ENCODE assay signal across 10 mouse cellular contexts in genomic region chr7:135597604-135598289, GRCm38 (mm10).
DNase-seq lines count a peak whose midpoint lies in the region; ATAC-seq and TF ChIP-seq lines count a peak whose summit lies in the region.
"Had no signal": no experiment of that assay in that cellular context is flagged by ENCODE, and none has a peak within 500 bp of the region (broad histone marks: within the 10 kb centered on the region; RNA-seq: fewer than 3 reads in every experiment).

No protein-coding gene starts in this region.

- TF ChIP-seq EP300 in stomach, postnatal 0 days (optimal IDR thresholded peaks at IDR 0.05), result no peak

- H3K36me3 ChIP-seq in midbrain, embryonic 11.5 days (ENCODE audit: control insufficient read depth, insufficient read depth, low read length), result no peaks in the 10 kb centered on the region
- no peaks in the 10 kb centered on the region for H3K36me3 ChIP-seq in midbrain, postnatal 0 days (ENCODE audit: insufficient read depth, low read length)
- no peaks in the 10 kb centered on the region for H3K36me3 ChIP-seq in heart, embryonic 12.5 days
- H3K36me3 ChIP-seq in liver, adult 2 months (ENCODE audit: control insufficient read depth, insufficient read depth, low read length), result no peaks in the 10 kb centered on the region
- no peaks in the 10 kb centered on the region for H3K36me3 ChIP-seq in stomach, postnatal 0 days (ENCODE audit: control insufficient read depth, insufficient read depth, low read length)
- no peaks in the 10 kb centered on the region for H3K36me3 ChIP-seq in forebrain, embryonic 11.5 days (ENCODE audit: control insufficient read depth, insufficient read depth, low read length)

- no peak overlapping the region for H3K4me2 ChIP-seq in midbrain, embryonic 11.5 days
- no peak overlapping the region for H3K4me2 ChIP-seq in midbrain, postnatal 0 days (ENCODE audit: low read depth, low read length, poor library complexity, severe bottlenecking)
- H3K4me2 ChIP-seq in heart, embryonic 12.5 days, result no peak overlapping the region
- no peak overlapping the region for H3K4me2 ChIP-seq in stomach, postnatal 0 days (replicated peaks; ENCODE audit: low read depth)
- no peak overlapping the region for H3K4me2 ChIP-seq in forebrain, embryonic 11.5 days (ENCODE audit: low read depth, low read length, severe bottlenecking)

- H3K4me1 ChIP-seq in midbrain, embryonic 11.5 days (ENCODE audit: control insufficient read depth, insufficient read depth, low read length), result no peaks in the 10 kb centered on the region
- peaks cover 9% of the 10 kb centered on the region; the same call in 1 of the 2 replicates for H3K4me1 ChIP-seq in midbrain, postnatal 0 days (ENCODE audit: insufficient read depth, low read length)
- H3K4me1 ChIP-seq in heart, embryonic 12.5 days (replicated peaks), result peaks cover 50% of the 10 kb centered on the region
- H3K4me1 ChIP-seq in liver, adult 2 months (ENCODE audit: control insufficient read depth, insufficient read depth, low read length), result peaks cover 6% of the 10 kb centered on the region; the same call in 1 of the 2 replicates
- no peaks in the 10 kb centered on the region for H3K4me1 ChIP-seq in stomach, postnatal 0 days (replicated peaks; ENCODE audit: control insufficient read depth, insufficient read depth)
- no peaks in the 10 kb centered on the region for H3K4me1 ChIP-seq in forebrain, embryonic 11.5 days (replicated peaks; ENCODE audit: control insufficient read depth, insufficient read depth, low read length)

- H3K27me3 ChIP-seq in midbrain, embryonic 11.5 days (ENCODE audit: control insufficient read depth, insufficient read depth, low read length), result no peaks in the 10 kb centered on the region
- no peaks in the 10 kb centered on the region for H3K27me3 ChIP-seq in midbrain, postnatal 0 days (ENCODE audit: insufficient read depth, low read length)
- H3K27me3 ChIP-seq in heart, embryonic 12.5 days (replicated peaks), result peaks cover 13% of the 10 kb centered on the region
- no peaks in the 10 kb centered on the region for H3K27me3 ChIP-seq in liver, adult 2 months (ENCODE audit: control insufficient read depth, insufficient read depth, low read length)
- no peaks in the 10 kb centered on the region for H3K27me3 ChIP-seq in stomach, postnatal 0 days (ENCODE audit: control insufficient read depth, insufficient read depth, low read length)
- H3K27me3 ChIP-seq in forebrain, embryonic 11.5 days (ENCODE audit: control insufficient read depth, insufficient read depth, low read length), result no peaks in the 10 kb centered on the region

- TF ChIP-seq CTCF in midbrain, postnatal 0 days (IDR thresholded peaks at IDR 0.05), result no peak
- TF ChIP-seq CTCF in liver, adult 2 months (IDR thresholded peaks at IDR 0.05; ENCODE audit: low read depth, low read length), result no peak
- TF ChIP-seq CTCF in stomach, postnatal 0 days (IDR thresholded peaks at IDR 0.05; ENCODE audit: low read depth), result no peak

- WGBS in midbrain, embryonic 11.5 days, result 67% methylated on average over 12 of the region's 12 CpGs
- WGBS in midbrain, postnatal 0 days, result 66% methylated on average over 12 of the region's 12 CpGs
- 37% methylated on average over 12 of the region's 12 CpGs for WGBS in heart, embryonic 12.5 days
- 47% methylated on average over 12 of the region's 12 CpGs for WGBS in liver, adult 2 months
- 53% methylated on average over 12 of the region's 12 CpGs for WGBS in stomach, postnatal 0 days
- WGBS in forebrain, embryonic 11.5 days, result 66% methylated on average over 12 of the region's 12 CpGs

- H3K27ac ChIP-seq in midbrain, embryonic 11.5 days (ENCODE audit: low read depth, low read length), result no peak overlapping the region
- H3K27ac ChIP-seq in midbrain, postnatal 0 days (ENCODE audit: low read depth, low read length), result no peak overlapping the region
- H3K27ac ChIP-seq in heart, embryonic 12.5 days (ENCODE audit: poor library complexity, severe bottlenecking), result peak overlapping the region; percentile 44; the same call in 1 of the 2 replicates
- peak overlapping the region; percentile 15 for H3K27ac ChIP-seq in liver, adult 2 months (replicated peaks; ENCODE audit: insufficient read depth, low read depth, low read length)
- H3K27ac ChIP-seq in stomach, postnatal 0 days (replicated peaks), result no peak overlapping the region
- no peak overlapping the region for H3K27ac ChIP-seq in forebrain, embryonic 11.5 days (ENCODE audit: low read depth, low read length)

- H3K9me3 ChIP-seq in midbrain, embryonic 11.5 days (ENCODE audit: control insufficient read depth, low read length), result no peaks in the 10 kb centered on the region
- H3K9me3 ChIP-seq in midbrain, postnatal 0 days (ENCODE audit: low read length), result no peaks in the 10 kb centered on the region
- H3K9me3 ChIP-seq in heart, embryonic 12.5 days (replicated peaks), result no peaks in the 10 kb centered on the region
- no peaks in the 10 kb centered on the region for H3K9me3 ChIP-seq in stomach, postnatal 0 days (ENCODE audit: control insufficient read depth, low read length)
- no peaks in the 10 kb centered on the region for H3K9me3 ChIP-seq in forebrain, embryonic 11.5 days (ENCODE audit: control insufficient read depth, low read length)

- H3K4me3 ChIP-seq in midbrain, embryonic 11.5 days (ENCODE audit: low read depth, low read length), result no peak overlapping the region
- H3K4me3 ChIP-seq in midbrain, postnatal 0 days (ENCODE audit: low read depth, low read length), result no peak overlapping the region
- H3K4me3 ChIP-seq in heart, embryonic 12.5 days, result no peak overlapping the region
- no peak overlapping the region for H3K4me3 ChIP-seq in liver, adult 2 months (ENCODE audit: insufficient read depth, low read depth, low read length)
- no peak overlapping the region for H3K4me3 ChIP-seq in stomach, postnatal 0 days (ENCODE audit: low read depth, low read length)
- no peak overlapping the region for H3K4me3 ChIP-seq in forebrain, embryonic 11.5 days (ENCODE audit: low read depth, low read length)

- TF ChIP-seq POLR2A in liver, adult 2 months (IDR thresholded peaks at IDR 0.05; ENCODE audit: extremely low read depth, insufficient read depth, low read length), result no peak

- no peaks in the 10 kb centered on the region for H3K79me2 ChIP-seq in liver, adult 2 months (ENCODE audit: control insufficient read depth, insufficient read depth, low read length)

- no peak overlapping the region for H3K9ac ChIP-seq in midbrain, embryonic 11.5 days (ENCODE audit: low read length)
- no peak overlapping the region for H3K9ac ChIP-seq in midbrain, postnatal 0 days (replicated peaks; ENCODE audit: low read length, poor library complexity, severe bottlenecking)
- H3K9ac ChIP-seq in heart, embryonic 12.5 days, result no peak overlapping the region
- no peak overlapping the region for H3K9ac ChIP-seq in liver, adult 2 months (ENCODE audit: low read depth, low read length)
- H3K9ac ChIP-seq in stomach, postnatal 0 days (ENCODE audit: low read length), result no peak overlapping the region
- H3K9ac ChIP-seq in forebrain, embryonic 11.5 days (ENCODE audit: low read length), result no peak overlapping the region

- DNase-seq in midbrain, embryonic 11.5 days (ENCODE audit: low spot score, missing footprints), result peak; percentile 77
- no peak for DNase-seq in midbrain, postnatal 0 days (ENCODE audit: low spot score)
- DNase-seq in liver, adult 2 months (ENCODE audit: extremely low read depth, low read depth, low spot score), result no peak
- no peak for DNase-seq in stomach, postnatal 0 days (ENCODE audit: low spot score)
- DNase-seq in embryo, embryonic 11 days, result no peak
- DNase-seq in forebrain, embryonic 11.5 days (ENCODE audit: low spot score), result no peak
- no peak for DNase-seq in urinary bladder, postnatal 10 days (ENCODE audit: low spot score)
- DNase-seq: cerebellum, adult 11-12 months; right cerebral cortex, postnatal 25 days had no signal

- no peak for ATAC-seq in midbrain, embryonic 11.5 days (ENCODE audit: low FRiP score)
- ATAC-seq in midbrain, postnatal 0 days (ENCODE audit: low FRiP score), result no peak
- no peak for ATAC-seq in heart, embryonic 12.5 days (ENCODE audit: insufficient number of reproducible peaks, low FRiP score)
- 0 out of 2 replicates have a peak, but pooled peaks have one; percentile 29 for ATAC-seq in stomach, postnatal 0 days (ENCODE audit: low FRiP score, low TSS enrichment)
- ATAC-seq in forebrain, embryonic 11.5 days (replicated peaks; ENCODE audit: low FRiP score), result no peak

Comparison
In these comparisons a context has a peak if more than half of its experiments do, and no peak if none do; other contexts are left out.
1. H3K27ac ChIP-seq: peak in heart, embryonic 12.5 days (single experiment) and liver, adult 2 months (single experiment); none in midbrain, embryonic 11.5 days (single experiment), midbrain, postnatal 0 days (single experiment), stomach, postnatal 0 days (single experiment) and forebrain, embryonic 11.5 days (single experiment).